Mouse (Mus musculus) ES-Bruce4 (cell line): ENCODE results near the gene Dnajc7. TPM values are rescaled to one million over a fixed set of nuclear protein-coding genes. Genes with fewer than 3 reads are reported as not detected.

ENCODE experiments used
- H3K27ac ChIP-seq: 2 replicates; pipeline ENCODE4 v1.5.1; 2012; ENCODE audit warnings: low read length, inconsistent platforms; ENCODE audit not compliant: insufficient read depth
- H3K27me3 ChIP-seq: 2 replicates; pipeline ENCODE4 v1.6.1; 2012; ENCODE audit warnings: mild to moderate bottlenecking, low read length, inconsistent platforms; ENCODE audit not compliant: control insufficient read depth, poor library complexity, insufficient read depth, severe bottlenecking
- H3K36me3 ChIP-seq: 2 replicates; pipeline ENCODE4 v1.6.1; 2012; ENCODE audit warnings: inconsistent platforms, mild to moderate bottlenecking, low read length, moderate library complexity; ENCODE audit not compliant: control insufficient read depth, poor library complexity, insufficient read depth, severe bottlenecking
- H3K4me1 ChIP-seq: one replicate; pipeline ENCODE4 v1.8.1; 2011; ENCODE audit warnings: low read length; ENCODE audit not compliant: control insufficient read depth, insufficient read depth
- H3K4me3 ChIP-seq: 2 replicates; pipeline ENCODE4 v1.5.1; 2011; ENCODE audit warnings: low read depth, mild to moderate bottlenecking, low read length
- H3K9ac ChIP-seq: 2 replicates; pipeline ENCODE4 v1.6.1; 2012; ENCODE audit warnings: low read depth, mild to moderate bottlenecking, inconsistent platforms; ENCODE audit not compliant: poor library complexity, severe bottlenecking
- H3K9me3 ChIP-seq: replicated peaks from 2 replicates; pipeline ENCODE4 v1.6.1; 2012; ENCODE audit warnings: mild to moderate bottlenecking, low read length, inconsistent platforms; ENCODE audit not compliant: control insufficient read depth, poor library complexity, insufficient read depth, severe bottlenecking
- CTCF ChIP-seq: IDR thresholded peaks from one replicate; pipeline ENCODE4 v1.8.1; 2011; ENCODE audit warnings: low read depth, low read length
- EP300 ChIP-seq: IDR thresholded peaks from 2 replicates; pipeline ENCODE4 v1.6.1; 2011; ENCODE audit warnings: low read depth, low read length; ENCODE audit not compliant: insufficient read depth
- POLR2A ChIP-seq: IDR thresholded peaks from one replicate; pipeline ENCODE4 v1.8.1; 2011; ENCODE audit warnings: low read length; ENCODE audit not compliant: insufficient read depth
- polyA plus RNA-seq: library from polyadenylated mRNA; stranded (reverse); fragments of >200 nt; gene quantifications from 2 replicates; pipeline ENCODE4 v1.2.4, GENCODE M21; 2011; ENCODE audit warnings: low read depth; ENCODE audit not compliant: missing spikeins, insufficient read depth, insufficient read length

Gene Dnajc7
- polyA plus RNA-seq, 1 experiment: 369 TPM

GRCm38 (mm10) chr11:100648405-100648804, 28.4 kb upstream of the Dnajc7 start:
- Histone ChIP-seq H3K9ac (no peak overlapping the region), H3K27ac (no peak overlapping the region), H3K36me3 (no peaks in the 10 kb centered on the region), H3K27me3 (no peaks in the 10 kb centered on the region), H3K4me1 (no peaks in the 10 kb centered on the region), H3K4me3 (no peak overlapping the region), H3K9me3 (no peaks in the 10 kb centered on the region)
- TF ChIP-seq EP300: no peak
- TF ChIP-seq POLR2A: no peak
- no peak for TF ChIP-seq CTCF

GRCm38 (mm10) chr11:100646265-100646664, 26.3 kb upstream of the Dnajc7 start:
- Histone ChIP-seq H3K27ac (no peak overlapping the region), H3K9ac (no peak overlapping the region), H3K4me1 (no peaks in the 10 kb centered on the region), H3K36me3 (no peaks in the 10 kb centered on the region), H3K4me3 (no peak overlapping the region), H3K27me3 (no peaks in the 10 kb centered on the region), H3K9me3 (no peaks in the 10 kb centered on the region)
- TF ChIP-seq CTCF (peak; percentile 96), EP300 (0 out of 2 replicates have a peak, but pooled peaks have one; percentile 48), POLR2A (no peak)

GRCm38 (mm10) chr11:100643612-100644575, 23.9 kb upstream of the Dnajc7 start:
- TF ChIP-seq POLR2A (no peak), CTCF (no peak), EP300 (no peak)

GRCm38 (mm10) chr11:100640159-100640906, 20.4 kb upstream of the Dnajc7 start:
- Histone ChIP-seq H3K9ac (peak overlapping the region; percentile 53), H3K4me1 (no peaks in the 10 kb centered on the region), H3K27me3 (no peaks in the 10 kb centered on the region), H3K4me3 (peak overlapping the region; percentile 50), H3K27ac (no peak overlapping the region), H3K36me3 (no peaks in the 10 kb centered on the region), H3K9me3 (no peaks in the 10 kb centered on the region)
- TF ChIP-seq EP300: no peak
- TF ChIP-seq CTCF: peak; percentile 46
- TF ChIP-seq POLR2A: no peak

More at GRCm38 (mm10) chr11:100643612-100644575, 23.9 kb upstream of the Dnajc7 start:
- Histone ChIP-seq H3K27me3 (no peaks in the 10 kb centered on the region), H3K9ac (no peak overlapping the region), H3K9me3 (no peaks in the 10 kb centered on the region), H3K4me1 (no peaks in the 10 kb centered on the region), H3K36me3 (no peaks in the 10 kb centered on the region), H3K4me3 (no peak overlapping the region), H3K27ac (no peak overlapping the region)

- Histone ChIP-seq H3K9me3 (no peaks in the 10 kb centered on the region), H3K36me3 (no peaks in the 10 kb centered on the region), H3K4me1 (no peaks in the 10 kb centered on the region), H3K4me3 (no peak overlapping the region), H3K9ac (no peak overlapping the region), H3K27me3 (no peaks in the 10 kb centered on the region), H3K27ac (no peak overlapping the region)
- TF ChIP-seq EP300: no peak
- no peak for TF ChIP-seq CTCF
- TF ChIP-seq POLR2A: no peak
Measured at GRCm38 (mm10) chr11:100634530-100634929, 14.6 kb upstream of the Dnajc7 start.
